Mouse (Mus musculus) left cerebral cortex, postnatal 25 days (tissue): ENCODE measurements at regions not wholly inside any gene's neighbourhood (a gene's known extent, or its start where the extent isn't known, plus 50 kb on each side); places are given as distances from the start of the nearest gene placed in this dataset.

Source experiments
- DNase-seq, 2 experiments: peaks; one replicate each; pipeline ENCODE4 v3.0.0; 2022; ENCODE audit warnings: low spot score in 2 of 2, mixed read lengths in 1 of 2
- intact Hi-C: fragments of 180-260 bp; cut with DNase I; formaldehyde crosslinking; loops from one replicate; pipeline ENCODE4 v1.15.1; 2025

DNA sequence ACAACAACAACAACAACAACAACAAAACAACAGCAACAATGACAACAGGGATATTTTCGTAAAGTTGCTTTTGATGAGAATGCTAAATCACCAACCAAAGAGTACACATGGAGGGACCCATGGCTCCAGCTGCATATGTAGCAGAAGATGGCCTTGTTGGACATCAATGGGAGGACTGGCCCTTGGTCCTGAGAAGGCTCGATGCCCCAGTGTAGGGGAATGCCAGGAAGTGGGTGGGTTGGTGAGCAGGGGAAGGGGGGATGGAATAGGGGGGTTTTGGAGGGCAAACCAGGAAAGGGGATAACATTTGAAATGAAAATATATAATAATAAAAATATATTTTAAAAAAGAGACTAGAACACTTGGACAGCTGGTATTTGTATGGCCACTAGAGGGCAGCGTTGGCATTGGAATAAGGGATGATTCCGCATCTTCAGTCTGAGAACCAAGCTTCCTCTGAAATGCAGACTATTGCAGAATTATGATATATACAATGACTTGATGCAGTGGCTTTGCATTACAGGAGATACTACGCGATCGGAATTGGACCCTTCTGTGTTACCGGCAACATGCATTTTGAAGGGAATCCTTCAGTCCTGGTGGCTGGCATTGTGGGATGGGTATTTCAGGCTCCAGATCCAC is 128.5 kb upstream of the Thumpd2 start:
- intact Hi-C loops, result loop anchor here (2.0 to 10.0 kb wide), 7 partner anchors 221 to 1809 kb away; no protein-coding TSS in a partner anchor
- DNase-seq, result peak; percentile 80 to 85

DNA sequence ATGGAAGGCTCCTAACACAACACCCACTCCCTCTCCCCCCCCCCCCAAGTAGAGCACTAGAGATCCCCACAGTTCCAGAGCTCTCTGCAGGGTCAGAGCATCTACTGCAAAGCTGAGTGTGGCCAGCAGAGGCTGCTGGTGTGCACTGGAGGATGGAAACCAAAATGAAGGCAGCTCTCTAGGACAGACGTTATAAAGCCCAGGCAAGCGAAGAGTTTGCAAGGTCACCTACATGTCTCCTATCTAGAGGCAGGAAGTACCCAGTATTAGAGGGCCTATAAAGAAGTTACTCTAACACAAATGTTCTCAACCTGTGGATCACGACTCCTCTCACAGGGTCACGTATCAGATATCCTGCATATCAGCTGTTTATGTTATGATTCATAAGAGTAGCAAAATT is 125.1 kb upstream of the Thumpd2 start:
- peak; percentile 35 to 58 for DNase-seq
- intact Hi-C loops, result loop anchor here (5.0 to 10.0 kb wide), 5 partner anchors 225 to 1812 kb away; no protein-coding TSS in a partner anchor

DNA sequence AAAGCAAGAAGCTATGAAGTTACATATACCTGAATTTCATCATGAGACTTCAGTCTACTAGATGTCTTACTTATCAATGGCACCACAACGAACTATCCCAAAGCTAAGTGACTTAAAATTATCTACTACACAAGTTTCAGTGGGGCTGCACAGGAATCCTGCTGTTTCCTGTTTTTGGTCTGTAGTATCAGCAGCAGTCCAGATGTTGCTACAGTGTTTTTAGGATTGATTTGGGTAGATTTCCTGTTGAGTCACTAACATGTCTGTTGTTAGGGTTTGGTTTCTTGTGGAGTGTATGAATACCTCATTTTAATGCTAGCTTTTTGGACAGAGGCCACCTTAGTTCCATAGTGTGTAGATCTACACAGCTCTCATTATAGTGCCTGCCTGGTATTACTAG is 120.8 kb upstream of the Thumpd2 start:
- intact Hi-C loops, result no loop called here
- DNase-seq, result no peak

DNA sequence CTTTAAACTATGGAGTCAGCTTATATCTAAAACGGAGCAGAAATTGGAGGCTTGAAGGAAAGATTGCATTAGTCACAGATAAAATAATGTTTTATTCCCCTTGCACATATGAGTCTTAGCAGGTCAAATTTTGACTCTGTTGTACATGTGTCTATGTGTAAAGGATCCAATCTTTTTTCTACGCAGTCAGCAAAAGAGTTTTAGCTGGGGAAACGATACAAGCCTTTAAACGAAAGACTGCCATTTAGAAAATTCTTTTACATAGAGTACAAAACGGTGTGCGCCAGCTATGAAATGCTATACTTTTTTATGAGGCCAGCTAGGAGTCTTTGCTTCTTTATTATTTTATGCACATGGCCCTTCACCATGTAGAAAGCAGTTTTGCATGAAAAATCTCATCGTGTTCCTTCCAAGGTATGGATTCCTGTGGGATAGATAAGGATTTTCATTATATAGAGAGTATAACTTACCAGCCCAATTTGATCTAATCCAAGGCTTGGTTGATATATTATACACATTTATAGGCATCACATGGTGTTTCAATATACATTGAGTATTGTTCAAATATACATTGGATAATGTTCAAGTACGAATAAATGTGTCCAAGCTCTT is 116.0 kb upstream of the Thumpd2 start:
- intact Hi-C loops, result no loop called here
- no peak for DNase-seq

DNA sequence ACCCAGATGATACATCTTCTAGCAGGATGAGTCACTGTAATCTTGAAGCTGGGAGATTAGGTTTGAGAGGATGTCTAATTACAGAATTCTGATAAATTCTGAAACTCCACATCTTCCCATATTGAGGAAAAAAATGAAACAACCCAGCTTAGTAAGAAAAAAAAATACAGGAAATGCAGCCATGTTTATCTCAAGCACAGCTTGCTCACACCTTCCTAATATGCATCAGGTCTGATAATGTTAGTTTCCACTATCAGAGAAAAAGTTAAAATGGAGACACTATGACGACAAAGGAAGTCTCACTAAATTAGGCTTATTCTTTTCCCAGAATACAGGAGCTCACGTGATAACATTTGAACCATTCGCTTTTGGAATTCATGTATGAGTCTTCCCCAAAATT is 111.4 kb upstream of the Thumpd2 start:
- DNase-seq, result no peak
- intact Hi-C loops, result no loop called here

DNA sequence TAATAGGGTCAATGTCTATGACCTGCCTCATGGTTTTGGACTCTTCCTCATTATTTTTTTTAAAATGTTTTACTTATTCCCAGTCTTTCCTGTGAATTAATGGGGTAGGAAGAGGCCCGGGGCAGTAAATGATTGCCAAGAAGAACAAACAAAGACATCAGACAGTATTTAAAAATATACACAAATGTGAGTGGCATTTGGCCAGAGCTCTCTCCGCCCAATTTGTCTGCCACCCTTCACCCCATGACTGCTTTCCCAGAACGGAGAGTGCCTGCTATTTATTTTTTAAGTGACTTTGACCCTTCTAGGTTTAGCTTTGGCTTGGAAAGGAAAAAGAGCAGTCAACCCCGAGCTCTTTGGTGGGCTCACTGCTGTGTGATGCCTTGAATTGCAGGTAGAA is 111.0 kb upstream of the Thumpd2 start:
- no peak for DNase-seq
- intact Hi-C loops, result no loop called here

DNA sequence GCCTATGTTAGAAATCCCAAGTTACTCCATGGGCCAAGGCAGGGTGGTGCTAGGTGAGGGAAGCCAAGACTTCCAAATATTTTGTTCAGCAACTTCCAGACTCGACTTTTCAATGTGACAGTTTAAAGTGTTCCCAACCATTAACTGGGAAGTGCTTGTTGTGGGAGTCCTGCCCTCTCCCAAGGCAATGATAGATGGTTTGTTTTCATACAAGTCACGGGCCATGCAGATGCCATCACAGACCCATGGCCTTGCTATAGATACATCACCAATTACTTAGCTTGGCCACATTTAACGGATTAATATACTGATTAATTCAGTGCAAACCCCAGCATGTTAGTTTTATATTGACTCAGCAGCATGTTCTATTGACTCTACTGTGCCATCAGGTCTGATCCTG is 108.1 kb upstream of the Thumpd2 start:
- no peak for DNase-seq
- intact Hi-C loops, result no loop called here

DNA sequence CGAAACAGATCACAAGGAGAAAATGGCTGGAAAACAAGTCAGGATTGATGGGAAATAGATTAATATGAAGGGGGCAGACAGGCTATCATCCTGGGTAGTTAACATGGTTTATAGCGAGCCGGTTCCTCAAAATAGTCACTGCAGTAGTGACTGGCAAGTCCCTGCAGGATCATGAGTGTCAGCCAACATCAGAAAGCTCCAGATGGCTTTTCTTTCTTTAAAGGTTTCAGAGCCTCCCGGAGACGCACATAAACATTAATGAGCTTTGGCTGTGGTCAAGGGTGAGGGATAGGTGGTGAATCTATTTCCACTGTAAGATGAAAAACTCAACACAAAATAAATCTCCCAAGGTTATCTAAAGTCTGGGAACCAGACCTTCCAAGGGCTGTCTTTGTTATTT is 104.2 kb upstream of the Thumpd2 start:
- DNase-seq, result no peak
- intact Hi-C loops, result no loop called here

DNA sequence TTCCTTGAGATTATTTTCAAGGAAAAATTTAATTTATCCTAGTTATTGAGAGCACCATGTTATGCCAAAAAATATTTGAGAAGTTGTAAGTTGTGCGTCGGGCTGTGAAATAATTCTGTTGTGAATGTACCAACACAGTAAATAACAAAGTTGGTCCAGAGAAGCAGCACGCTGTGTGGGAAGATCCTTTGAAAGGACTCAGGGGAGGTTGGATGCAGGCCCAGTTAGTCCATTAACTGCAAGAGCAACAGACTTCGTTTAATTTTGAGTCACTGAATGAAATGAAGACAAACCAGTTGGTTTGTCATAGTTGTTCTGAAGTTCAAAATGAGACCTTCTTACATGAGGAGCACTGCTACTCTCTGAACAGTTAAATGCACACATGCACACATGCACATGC is 85.8 kb upstream of the Thumpd2 start:
- peak; percentile 31 to 66 for DNase-seq
- intact Hi-C loops, result no loop called here

DNA sequence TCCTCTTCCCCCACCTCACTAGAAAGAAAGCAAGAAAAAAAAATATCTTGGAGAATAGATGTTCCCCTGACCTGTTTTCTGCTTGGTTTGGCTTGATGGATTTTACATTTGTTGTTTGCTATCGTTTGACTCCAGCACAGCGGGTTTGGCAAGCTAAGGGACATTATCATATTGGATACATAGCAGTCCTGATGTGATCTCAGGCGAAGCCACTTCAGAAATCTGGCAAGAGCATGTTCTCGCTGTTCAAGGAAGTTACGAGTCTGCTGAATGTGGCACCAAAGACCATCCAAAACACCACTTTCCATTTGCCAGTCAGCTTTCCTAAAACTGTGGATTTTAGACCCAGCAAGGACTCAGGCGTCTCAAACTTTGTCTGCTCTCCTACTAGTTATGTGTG is 69.8 kb upstream of the Thumpd2 start:
- intact Hi-C loops, result no loop called here
- no peak for DNase-seq

DNA sequence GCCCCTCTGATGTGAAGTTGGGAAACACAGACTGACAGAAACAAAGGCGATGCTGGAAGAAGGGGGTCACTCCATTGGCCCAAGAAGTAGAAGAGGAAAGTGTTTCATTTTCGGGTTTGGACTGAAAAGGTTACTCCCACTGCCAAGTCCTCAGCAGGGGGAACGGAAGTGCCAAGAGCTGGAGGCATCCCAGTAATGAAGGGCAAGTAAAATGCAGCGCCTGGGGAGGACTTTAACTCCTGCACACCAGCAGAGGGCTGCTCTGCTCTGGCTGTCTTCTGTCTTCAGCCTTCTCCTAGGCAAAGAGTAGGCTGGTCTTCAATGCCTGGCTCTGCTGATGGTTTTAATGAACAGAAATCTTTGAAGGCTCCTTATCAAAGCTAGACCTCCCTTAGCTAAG is 68.3 kb upstream of the Thumpd2 start:
- peak in 1 of 2 experiments; percentile 28 for DNase-seq
- intact Hi-C loops, result no loop called here
